Mouse (Mus musculus) adrenal gland, postnatal 4 days (tissue): Measurements from ENCODE around the gene Usp15. TPM values are rescaled to one million over a fixed set of nuclear protein-coding genes. Genes with fewer than 3 reads are reported as not detected.

ENCODE experiments used
- DNase-seq, 2 experiments: peaks; one replicate each; pipeline ENCODE4 v3.0.0; 2021 to 2022; ENCODE audit warnings: low spot score in 2 of 2, mixed read lengths in 2 of 2
- total RNA-seq, 2 experiments: library from RNA; stranded (reverse); gene quantifications; 2 replicates each; pipeline ENCODE4 v1.2.3; 2021

The Usp15 gene
- total RNA-seq, 2 experiments from 2014 or later, result 78.0 to 88.6 TPM

DNA sequence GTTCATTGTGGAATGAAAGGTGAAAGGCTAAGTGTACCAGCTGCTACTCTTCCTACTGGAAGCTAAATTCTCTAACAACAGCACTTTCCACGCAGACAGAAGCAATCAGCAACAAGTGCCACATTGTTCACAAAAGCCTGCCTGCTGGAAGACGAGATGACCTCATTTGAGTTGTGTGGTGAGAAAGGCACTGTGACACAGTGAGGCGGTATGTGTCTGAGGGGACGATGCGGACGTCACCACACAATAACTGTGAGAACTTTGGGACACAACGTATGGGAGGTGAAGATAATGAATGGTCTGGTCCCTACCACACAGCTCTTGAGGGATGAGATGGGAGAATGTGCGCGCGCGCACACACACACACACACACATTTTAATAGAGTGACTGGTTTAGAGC is 86.2 kb downstream of the Usp15 start:
- DNase-seq, result no peak

GRCm38 (mm10) chr10:123108527-123108926 is 88.3 kb downstream of the Usp15 start:
- no peak for DNase-seq

- DNase-seq, result no peak
Measured at GRCm38 (mm10) chr10:123108121-123108520, 88.7 kb downstream of the Usp15 start.

DNA sequence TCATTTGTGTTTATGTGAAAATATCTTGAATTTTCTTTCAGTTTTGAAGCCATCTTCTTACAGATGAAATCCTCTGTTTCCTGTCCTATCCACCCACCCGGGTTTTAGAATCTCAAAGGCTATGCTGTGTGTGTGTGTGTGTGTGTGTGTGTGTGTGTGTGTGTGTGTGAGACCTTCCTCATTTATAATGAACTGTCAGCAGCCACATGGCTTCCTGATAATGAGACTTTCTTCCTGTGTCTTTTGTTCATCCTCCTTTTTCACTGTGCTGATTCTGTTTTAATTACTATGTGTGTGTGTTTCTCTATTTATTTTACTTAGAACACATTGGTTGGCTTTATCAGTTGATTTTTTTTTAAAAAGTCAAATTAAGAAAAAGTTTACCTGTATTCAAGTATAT is 95.5 kb downstream of the Usp15 start:
- DNase-seq, result no peak

- DNase-seq, result no peak
Measured at GRCm38 (mm10) chr10:123100584-123100983, 96.2 kb downstream of the Usp15 start.

DNA sequence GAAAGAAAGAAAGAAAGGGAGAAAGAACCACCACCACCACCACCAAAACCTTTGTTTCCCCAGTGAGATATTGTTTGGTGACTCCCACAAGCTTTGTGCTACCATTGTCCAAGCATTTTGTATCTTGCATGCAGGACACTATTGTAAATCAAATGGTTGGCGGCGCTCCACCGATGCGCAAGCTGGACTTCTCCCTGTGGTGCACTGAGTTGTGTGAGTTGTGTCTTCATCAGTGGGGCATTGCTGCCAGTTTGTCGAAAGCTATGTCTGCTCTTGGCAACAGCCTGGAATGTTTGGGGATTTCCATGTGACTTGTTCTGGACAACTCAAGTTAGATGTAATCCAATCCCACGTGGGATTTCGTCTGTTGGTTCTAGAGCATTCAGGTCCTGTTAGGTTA is 102.3 kb downstream of the Usp15 start:
- DNase-seq, result no peak

- DNase-seq, result no peak
Measured at GRCm38 (mm10) chr10:123092577-123092976, 104.2 kb downstream of the Usp15 start.

GRCm38 (mm10) chr10:123091737-123092136 is 105.1 kb downstream of the Usp15 start:
- no peak for DNase-seq

DNA sequence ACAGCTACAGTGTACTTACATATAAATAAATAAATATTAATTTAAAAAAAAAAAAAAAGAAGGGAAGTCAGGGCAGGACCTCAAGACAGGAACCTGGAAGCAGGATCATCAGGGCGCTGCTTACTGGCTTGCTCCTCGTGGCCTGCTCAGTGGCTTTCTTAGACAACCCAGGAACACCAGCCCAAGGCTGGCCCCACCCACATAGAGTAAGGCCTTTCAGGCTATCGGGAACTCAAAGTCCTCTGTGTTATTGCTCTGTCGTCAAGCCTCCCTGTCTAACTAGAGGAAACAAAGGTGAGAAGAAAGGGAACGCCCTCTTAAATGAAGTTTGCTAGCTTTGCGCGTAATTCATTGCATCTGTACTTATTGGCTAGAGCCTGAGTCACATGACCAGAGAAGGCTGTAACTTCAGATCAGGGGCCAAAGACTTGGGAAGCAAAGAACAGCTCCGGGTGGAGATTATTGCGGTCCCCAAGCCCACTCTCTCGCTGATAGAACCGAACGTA is 107.3 kb downstream of the Usp15 start:
- DNase-seq, result no peak

DNA sequence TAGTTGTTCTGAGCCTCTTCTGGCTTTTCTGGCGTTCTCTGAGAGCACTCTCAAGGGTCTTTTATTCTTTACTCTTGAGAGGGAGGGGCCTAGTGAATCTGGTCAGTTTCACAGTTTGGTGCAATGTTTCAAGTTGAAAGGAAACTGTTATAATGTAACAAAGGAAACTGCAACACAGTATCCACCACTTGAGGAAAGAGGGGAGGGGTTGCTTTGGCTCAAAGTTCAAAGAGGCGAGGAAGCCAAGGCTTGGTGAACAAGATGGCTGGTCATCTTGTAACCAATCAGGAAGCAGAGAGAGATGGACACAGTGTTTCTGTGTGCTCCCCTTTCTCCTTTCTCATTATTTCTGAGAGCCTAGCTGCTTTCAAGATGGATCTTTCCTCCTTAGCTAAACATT is 109.9 kb downstream of the Usp15 start:
- DNase-seq, result no peak

DNA sequence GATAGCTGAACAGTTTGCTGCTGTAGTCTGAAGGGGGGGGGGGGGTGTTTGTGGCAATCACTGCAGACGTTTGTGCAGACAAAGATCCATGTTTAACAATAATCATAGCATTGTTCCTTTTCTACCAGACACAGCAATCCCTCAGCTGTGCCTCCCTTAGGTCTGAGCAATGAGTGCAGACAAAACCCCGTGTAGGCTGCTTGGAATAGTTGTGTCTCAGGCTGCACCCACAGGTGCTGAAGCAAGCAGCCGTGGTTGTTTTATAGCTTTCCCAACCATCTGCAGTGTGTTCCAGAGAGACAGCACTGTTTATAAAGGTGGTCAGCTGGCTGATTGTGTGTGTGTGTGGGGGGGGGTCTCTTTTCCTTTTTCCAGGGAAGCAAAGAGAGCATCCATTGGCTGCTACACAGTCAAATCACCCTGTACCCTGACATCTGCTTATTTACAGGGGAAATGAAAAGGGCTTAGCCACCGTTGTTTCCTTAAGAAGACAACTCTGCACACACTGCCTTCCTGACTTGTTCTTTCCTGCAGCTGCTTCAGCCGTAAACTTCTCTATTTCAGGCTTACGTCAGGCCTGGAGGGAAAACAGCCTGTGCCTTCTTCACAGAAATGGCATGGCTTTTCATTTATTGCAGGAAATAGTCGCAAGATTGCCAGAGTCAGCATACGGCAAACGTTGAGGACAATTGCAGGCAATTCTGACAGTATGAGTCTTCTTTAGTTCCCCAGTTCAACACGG is 111.7 kb downstream of the Usp15 start:
- no peak for DNase-seq

DNA sequence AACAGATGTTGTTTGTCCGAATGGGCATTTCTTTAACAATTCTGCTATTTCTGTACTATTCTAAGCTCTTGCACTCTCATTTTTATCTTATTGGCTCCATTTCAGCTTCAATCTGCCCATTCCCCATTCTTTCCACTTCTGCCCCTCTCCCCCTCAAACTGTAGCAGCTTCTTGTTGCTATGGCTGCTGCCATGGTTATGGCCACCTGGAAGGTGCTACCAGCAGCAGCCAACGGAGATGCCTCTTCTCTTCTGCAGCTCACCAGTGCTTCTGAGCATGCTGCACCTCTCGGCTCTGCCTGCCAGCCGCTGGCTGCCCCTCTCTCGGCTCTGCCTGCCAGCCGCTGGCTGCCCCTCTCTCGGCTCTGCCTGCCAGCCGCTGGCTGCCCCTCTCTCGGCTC is 112.5 kb downstream of the Usp15 start:
- DNase-seq, result no peak

GRCm38 (mm10) chr10:123076245-123077023 is 120.4 kb downstream of the Usp15 start, which contains the start of gene Mon2:
TSS of gene Mon2 (minus strand) at chr10:123076505.
- DNase-seq, result peak; percentile 89 to 95

- DNase-seq, result peak; percentile 11 to 12
Measured at GRCm38 (mm10) chr10:123075751-123076242, 121.0 kb downstream of the Usp15 start.

DNA sequence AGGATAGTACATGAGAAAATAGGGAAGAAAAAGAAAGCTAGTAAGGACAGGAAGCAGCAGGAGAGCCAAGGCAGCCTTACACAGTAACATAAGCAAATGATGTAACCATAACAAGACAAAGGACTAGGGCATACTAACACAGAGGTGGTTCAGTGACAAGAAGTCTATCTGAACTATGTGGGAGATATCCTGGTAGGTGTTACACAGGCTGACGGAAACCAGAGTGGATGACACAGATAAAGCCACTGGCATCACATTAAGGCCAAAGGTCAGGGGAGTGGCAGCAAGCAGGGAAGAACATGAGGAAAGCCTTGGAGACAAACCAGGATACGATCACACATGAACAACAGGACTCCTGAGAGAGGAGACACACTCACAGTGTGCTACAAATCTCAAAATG is 124.8 kb downstream of the Usp15 start:
- DNase-seq, result no peak

- DNase-seq, result no peak
Measured at GRCm38 (mm10) chr10:123063021-123063420, 133.8 kb downstream of the Usp15 start.

DNA sequence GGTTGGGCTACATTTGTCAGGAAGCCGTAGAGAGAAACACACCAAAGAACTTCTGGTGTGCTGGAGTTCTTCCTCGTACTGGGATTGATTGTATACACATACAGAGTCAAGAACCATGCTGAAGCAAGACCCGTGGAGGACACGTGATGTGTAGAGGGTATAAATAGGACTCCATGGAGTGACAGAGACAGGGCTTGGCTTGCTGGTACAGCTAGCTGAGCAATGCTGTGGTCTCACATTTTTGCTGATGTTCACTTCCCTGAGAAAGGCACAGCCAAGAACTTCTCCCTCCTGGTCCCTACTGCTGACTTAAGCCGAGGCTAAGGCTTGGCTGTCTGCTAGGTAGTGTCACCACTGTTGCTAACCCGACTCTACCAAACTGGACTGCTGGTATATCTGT is 136.0 kb downstream of the Usp15 start:
- no peak for DNase-seq

DNA sequence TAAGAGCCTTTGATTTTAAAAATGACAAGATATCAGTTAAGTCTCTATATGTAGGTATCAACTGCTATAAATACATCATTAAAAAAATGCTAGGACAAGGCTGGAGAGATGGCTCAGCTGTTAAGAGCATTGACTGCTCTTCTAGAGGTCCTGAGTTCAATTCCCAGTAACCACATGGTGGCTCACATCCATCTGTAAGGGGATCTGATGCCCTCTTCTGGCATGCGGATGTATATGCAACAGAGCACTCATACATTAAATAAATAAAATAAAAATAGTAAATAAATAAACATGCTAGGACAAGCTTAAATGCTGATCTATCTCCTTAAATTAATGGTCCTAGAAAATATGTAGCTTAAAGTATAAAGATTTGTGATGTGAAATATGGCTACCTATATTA is 139.7 kb downstream of the Usp15 start:
- no peak for DNase-seq

GRCm38 (mm10) chr10:123056463-123056862 is 140.3 kb downstream of the Usp15 start:
- DNase-seq, result no peak

- DNase-seq, result no peak
Measured at GRCm38 (mm10) chr10:123055205-123056000, 141.4 kb downstream of the Usp15 start.
